Mouse (Mus musculus): Measurements from ENCODE around the gene Tmco4.
A peak's percentile ranks its signal among the peaks of the same experiment; 100 is the strongest.

The Tmco4 gene

GRCm38 (mm10) chr4:139054300-139054923, 81.7 kb downstream of the Tmco4 start:
- DNase-seq (ENCODE audit: low read depth in 2 of 2, low spot score in 2 of 2), result no peak

GRCm38 (mm10) chr4:139055336-139055735, 82.6 kb downstream of the Tmco4 start:
- no peak for DNase-seq (ENCODE audit: low read depth in 2 of 2, low spot score in 2 of 2)

GRCm38 (mm10) chr4:139055744-139056143, 83.1 kb downstream of the Tmco4 start:
- no peak for DNase-seq (ENCODE audit: low read depth in 2 of 2, low spot score in 2 of 2)

- no peak for DNase-seq (ENCODE audit: low read depth in 2 of 2, low spot score in 2 of 2)
Observed at GRCm38 (mm10) chr4:139057291-139057690, 84.6 kb downstream of the Tmco4 start.

- no peak for DNase-seq (ENCODE audit: low read depth in 2 of 2, low spot score in 2 of 2)
Observed at GRCm38 (mm10) chr4:139058029-139058428, 85.3 kb downstream of the Tmco4 start.

- no peak for DNase-seq (ENCODE audit: low read depth in 2 of 2, low spot score in 2 of 2)
Observed at GRCm38 (mm10) chr4:139059569-139059968, 86.9 kb downstream of the Tmco4 start.

GRCm38 (mm10) chr4:139064831-139065230, 92.1 kb downstream of the Tmco4 start:
- no peak for DNase-seq (ENCODE audit: low read depth in 2 of 2, low spot score in 2 of 2)

GRCm38 (mm10) chr4:139068287-139068686, 95.6 kb downstream of the Tmco4 start:
- DNase-seq (ENCODE audit: low read depth in 2 of 2, low spot score in 2 of 2), result no peak

- no peak for DNase-seq (ENCODE audit: low read depth in 2 of 2, low spot score in 2 of 2)
Observed at GRCm38 (mm10) chr4:139074060-139074459, 101.4 kb downstream of the Tmco4 start.

- DNase-seq (ENCODE audit: low read depth in 2 of 2, low spot score in 2 of 2), result no peak
Observed at GRCm38 (mm10) chr4:139075041-139075711, 102.5 kb downstream of the Tmco4 start, which contains the start of gene Htr6. TSS of gene Htr6 (minus strand) at chr4:139075570.

- DNase-seq (ENCODE audit: low read depth in 2 of 2, low spot score in 2 of 2), result no peak
Observed at GRCm38 (mm10) chr4:139075915-139076314, 103.2 kb downstream of the Tmco4 start.

GRCm38 (mm10) chr4:139078313-139078712, 105.6 kb downstream of the Tmco4 start:
- peak in 1 of 2 experiments; percentile 4 for DNase-seq (ENCODE audit: low read depth in 2 of 2, low spot score in 2 of 2)

GRCm38 (mm10) chr4:139078726-139079125, 106.0 kb downstream of the Tmco4 start:
- no peak for DNase-seq (ENCODE audit: low read depth in 2 of 2, low spot score in 2 of 2)

- no peak for DNase-seq (ENCODE audit: low read depth in 2 of 2, low spot score in 2 of 2)
Observed at GRCm38 (mm10) chr4:139079439-139079838, 106.8 kb downstream of the Tmco4 start.

GRCm38 (mm10) chr4:139080259-139080658, 107.6 kb downstream of the Tmco4 start:
- no peak for DNase-seq (ENCODE audit: low read depth in 2 of 2, low spot score in 2 of 2)

- DNase-seq (ENCODE audit: low read depth in 2 of 2, low spot score in 2 of 2), result no peak
Observed at GRCm38 (mm10) chr4:139081270-139081931, 108.7 kb downstream of the Tmco4 start.

- no peak for DNase-seq (ENCODE audit: low read depth in 2 of 2, low spot score in 2 of 2)
Observed at GRCm38 (mm10) chr4:139082790-139083564, 110.3 kb downstream of the Tmco4 start.

- no peak for DNase-seq (ENCODE audit: low read depth in 2 of 2, low spot score in 2 of 2)
Observed at GRCm38 (mm10) chr4:139085337-139085736, 112.6 kb downstream of the Tmco4 start.

GRCm38 (mm10) chr4:139086037-139086436, 113.3 kb downstream of the Tmco4 start:
- DNase-seq (ENCODE audit: low read depth in 2 of 2, low spot score in 2 of 2), result peak; percentile 74 to 82

- no peak for DNase-seq (ENCODE audit: low read depth in 2 of 2, low spot score in 2 of 2)
Observed at GRCm38 (mm10) chr4:139086984-139087383, 114.3 kb downstream of the Tmco4 start.

GRCm38 (mm10) chr4:139088982-139089671, 116.4 kb downstream of the Tmco4 start:
- DNase-seq (ENCODE audit: low read depth in 2 of 2, low spot score in 2 of 2), result no peak

Data from CD8-positive naive resting alpha-beta T cell, adult 2 months (primary cell).